Mouse (Mus musculus) heart, adult 2 months (tissue): ENCODE measurements around the gene Cradd.

Source experiments
- EP300 ChIP-seq: fragments of 200-500 bp; IDR thresholded peaks from 2 replicates; pipeline ENCODE4 v1.6.1; 2011; ENCODE audit warnings: low read depth, low read length, control low read depth; ENCODE audit not compliant: insufficient read depth
- POLR2A ChIP-seq: fragments of 200-500 bp; IDR thresholded peaks from 2 replicates; pipeline ENCODE4 v1.6.1; 2011; ENCODE audit warnings: mild to moderate bottlenecking, low read depth, low read length, control low read depth; ENCODE audit not compliant: insufficient read depth

GRCm38 (mm10) chr10:95257979-95258378 is 66.0 kb downstream of the Cradd start:
- TF ChIP-seq EP300 (no peak), POLR2A (no peak)
